Mouse (Mus musculus) heart, embryonic 14.5 days (tissue): Measurements from ENCODE around the gene Slc12a7. TPM values are rescaled to one million over a fixed set of nuclear protein-coding genes. Genes with fewer than 3 reads are reported as not detected.

ENCODE experiments used
- ATAC-seq: fragments of 200-750 bp; cut with Nextera tagmentation; 2 replicates; pipeline ENCODE4 v1.8.0; 2017; ENCODE audit warnings: low read depth, moderate TSS enrichment; ENCODE audit not compliant: insufficient number of reproducible peaks, insufficient read depth, low FRiP score
- H3K27ac ChIP-seq, 2 experiments: fragments of 200-500 bp in 1 of 2; fragments of 300-500 bp in 1 of 2; sonication (generic) in 1 of 2; replicated peaks in 1 of 2; 2 replicates each; pipeline ENCODE4 v1.5.1; 2012 to 2014; ENCODE audit warnings: low read depth in 2 of 2, low read length in 2 of 2, control low read depth in 1 of 2, mild to moderate bottlenecking in 1 of 2, mixed read lengths in 1 of 2; ENCODE audit not compliant: control insufficient read depth in 1 of 2, insufficient read depth in 1 of 2
- H3K27me3 ChIP-seq: fragments of 300-500 bp; sonication (generic); 2 replicates; pipeline ENCODE4 v1.6.1; 2014; ENCODE audit warnings: mild to moderate bottlenecking, low read length, control low read depth; ENCODE audit not compliant: control insufficient read depth, insufficient read depth
- H3K36me3 ChIP-seq: fragments of 300-500 bp; sonication (generic); 2 replicates; pipeline ENCODE4 v1.6.1; 2014; ENCODE audit warnings: mild to moderate bottlenecking, control low read depth, low read length, mixed read lengths; ENCODE audit not compliant: control insufficient read depth, insufficient read depth
- H3K4me1 ChIP-seq, 2 experiments: fragments of 200-500 bp in 1 of 2; fragments of 300-500 bp in 1 of 2; sonication (generic) in 1 of 2; 2 replicates each; pipeline ENCODE4 v1.6.1; 2012 to 2014; ENCODE audit warnings: low read length in 2 of 2, control low read depth in 1 of 2, mixed read lengths in 1 of 2; ENCODE audit not compliant: control insufficient read depth in 2 of 2, insufficient read depth in 2 of 2
- H3K4me2 ChIP-seq: fragments of 300-500 bp; sonication (generic); 2 replicates; pipeline ENCODE4 v1.6.1; 2014; ENCODE audit warnings: mild to moderate bottlenecking, low read length
- H3K4me3 ChIP-seq, 2 experiments: fragments of 200-500 bp in 1 of 2; fragments of 300-500 bp in 1 of 2; sonication (generic) in 1 of 2; 2 replicates each; pipeline ENCODE4 v1.5.1; 2012 to 2014; ENCODE audit warnings: low read length in 2 of 2, mild to moderate bottlenecking in 2 of 2, control low read depth in 1 of 2, low read depth in 1 of 2, moderate library complexity in 1 of 2; ENCODE audit not compliant: control insufficient read depth in 1 of 2, insufficient read depth in 1 of 2
- H3K9ac ChIP-seq: fragments of 300-500 bp; sonication (generic); 2 replicates; pipeline ENCODE4 v1.6.1; 2014; ENCODE audit warnings: mild to moderate bottlenecking, low read length
- H3K9me3 ChIP-seq: fragments of 300-500 bp; sonication (generic); 2 replicates; pipeline ENCODE4 v1.6.1; 2016; ENCODE audit warnings: low read length, control low read depth; ENCODE audit not compliant: control insufficient read depth
- WGBS: fragments of 180-500 bp; shearing (Covaris S2); extraction: QIAGEN DNeasy Blood & Tissue Kit; methylation state at CpG from one replicate; pipeline ENCODE4 v1.1.7; 2014; 5-methylcytosine and 5-hydroxymethylcytosine counted together
- polyA plus RNA-seq: library from polyadenylated mRNA; unstranded; fragments of >200 nt; fragmentation: Nextera tagmentation; extraction: Ambion mirVana; gene quantifications from 2 replicates; pipeline ENCODE4 v1.2.1, GENCODE M21; 2014

The Slc12a7 gene
- polyA plus RNA-seq, 1 experiment from 2014 or later = 39.4 TPM

- Histone ChIP-seq H3K27ac (no peak overlapping the region), H3K27me3 (no peaks in the 10 kb centered on the region), H3K4me1 (peaks cover 2 to 5% of the 10 kb centered on the region in 2 experiments; a peak in 2 of 4 replicates), H3K9ac (no peak overlapping the region), H3K9me3 (no peaks in the 10 kb centered on the region), H3K4me3 (no peak overlapping the region), H3K36me3 (no peaks in the 10 kb centered on the region), H3K4me2 (no peak overlapping the region)
- 91% methylated on average over 4 of the region's 4 CpGs for WGBS
- ATAC-seq = no peak
These were observed 12.7 kb upstream of the Slc12a7 start for GRCm38 (mm10) chr13:73720241-73720640.

- Histone ChIP-seq H3K4me2 (no peak overlapping the region), H3K27ac (no peak overlapping the region; a peak in 1 of 4 replicates), H3K4me1 (peaks cover 2 to 7% of the 10 kb centered on the region in 2 experiments; a peak in 3 of 4 replicates), H3K36me3 (no peaks in the 10 kb centered on the region), H3K4me3 (no peak overlapping the region), H3K9me3 (no peaks in the 10 kb centered on the region), H3K9ac (no peak overlapping the region), H3K27me3 (no peaks in the 10 kb centered on the region)
- no peak for ATAC-seq
- WGBS = 42% methylated on average over 8 of the region's 8 CpGs
These were observed 9.7 kb upstream of the Slc12a7 start for GRCm38 (mm10) chr13:73723081-73723668.

- Histone ChIP-seq H3K9ac (no peak overlapping the region), H3K27ac (no peak overlapping the region), H3K36me3 (no peaks in the 10 kb centered on the region), H3K4me3 (no peak overlapping the region), H3K9me3 (no peaks in the 10 kb centered on the region), H3K27me3 (no peaks in the 10 kb centered on the region), H3K4me1 (peaks cover 6 to 19% of the 10 kb centered on the region in 2 experiments), H3K4me2 (no peak overlapping the region)
- 19% methylated on average over 5 of the region's 5 CpGs for WGBS
- no peak for ATAC-seq
These were observed 7.6 kb upstream of the Slc12a7 start for GRCm38 (mm10) chr13:73725315-73725714.

- Histone ChIP-seq H3K4me1 (peaks cover 10 to 20% of the 10 kb centered on the region in 2 experiments), H3K4me2 (no peak overlapping the region), H3K9ac (no peak overlapping the region), H3K27me3 (no peaks in the 10 kb centered on the region), H3K36me3 (no peaks in the 10 kb centered on the region), H3K27ac (no peak overlapping the region), H3K4me3 (no peak overlapping the region), H3K9me3 (no peaks in the 10 kb centered on the region)
- 37% methylated on average over 2 of the region's 2 CpGs for WGBS
- no peak for ATAC-seq
These were observed 5.3 kb upstream of the Slc12a7 start for GRCm38 (mm10) chr13:73727621-73728025.

- Histone ChIP-seq H3K4me3 (no peak overlapping the region), H3K4me2 (no peak overlapping the region), H3K4me1 (peaks cover 9 to 22% of the 10 kb centered on the region in 2 experiments), H3K36me3 (no peaks in the 10 kb centered on the region), H3K9me3 (no peaks in the 10 kb centered on the region), H3K27ac (no peak overlapping the region), H3K27me3 (peaks cover 4% of the 10 kb centered on the region; the same call in 1 of the 2 replicates), H3K9ac (no peak overlapping the region)
- no peak for ATAC-seq
These were observed 4.3 kb upstream of the Slc12a7 start for GRCm38 (mm10) chr13:73728633-73729032.

GRCm38 (mm10) chr13:73730913-73731312 is 2.0 kb upstream of the Slc12a7 start:
- Histone ChIP-seq H3K36me3 (no peaks in the 10 kb centered on the region), H3K9ac (no peak overlapping the region), H3K4me3 (no peak overlapping the region), H3K27ac (no peak overlapping the region), H3K4me2 (no peak overlapping the region), H3K4me1 (peaks cover 9 to 22% of the 10 kb centered on the region in 2 experiments), H3K27me3 (peaks cover 4% of the 10 kb centered on the region; the same call in 1 of the 2 replicates), H3K9me3 (no peaks in the 10 kb centered on the region)
- ATAC-seq = no peak
- 68% methylated on average over 1 of the region's 1 CpGs for WGBS

GRCm38 (mm10) chr13:73732235-73732634 is 659 bp upstream of the Slc12a7 start:
- Histone ChIP-seq H3K9ac (peak overlapping the region; percentile 55; the same call in 1 of the 2 replicates), H3K9me3 (no peaks in the 10 kb centered on the region), H3K4me1 (peaks cover 9 to 22% of the 10 kb centered on the region in 2 experiments), H3K36me3 (no peaks in the 10 kb centered on the region), H3K27me3 (peaks cover 4% of the 10 kb centered on the region; the same call in 1 of the 2 replicates), H3K4me3 (peak overlapping the region; percentile 29 to 32; a peak in 2 of 4 replicates), H3K27ac (no peak overlapping the region), H3K4me2 (peak overlapping the region; percentile 79)
- ATAC-seq = no peak
- WGBS = 73% methylated on average over 7 of the region's 7 CpGs

GRCm38 (mm10) chr13:73734379-73734778 is 1.5 kb downstream of the Slc12a7 start:
- peaks cover 4 to 8% of the 10 kb centered on the region in 2 experiments; a peak in 3 of 4 replicates for H3K4me1 ChIP-seq
- H3K9me3 ChIP-seq = no peaks in the 10 kb centered on the region
- 80% methylated on average over 1 of the region's 1 CpGs for WGBS
- no peak overlapping the region for H3K27ac ChIP-seq
- H3K4me3 ChIP-seq = no peak overlapping the region
- no peak overlapping the region for H3K9ac ChIP-seq
- no peak for ATAC-seq
- H3K36me3 ChIP-seq = no peaks in the 10 kb centered on the region
- H3K27me3 ChIP-seq = peaks cover 7% of the 10 kb centered on the region
- no peak overlapping the region for H3K4me2 ChIP-seq
